Mouse (Mus musculus): ENCODE data around the gene Usp45.

GRCm38 (mm10) chr4:21739169-21739568 lies 27.8 kb upstream of the Usp45 start:
- TF ChIP-seq CTCF (IDR thresholded peaks at IDR 0.05; ENCODE audit: low read depth, low read length) (peak; percentile 26; the same call in 1 of the 2 replicates), POLR2A (IDR thresholded peaks at IDR 0.05; ENCODE audit: extremely low read depth, insufficient read depth, low read length) (no peak)
